Mouse (Mus musculus): ENCODE results near the gene Il2rb.

GRCm38 (mm10) chr15:78509297-78509899 lies 14.3 kb upstream of the Il2rb start:
- TF ChIP-seq CTCF (IDR thresholded peaks at IDR 0.05; ENCODE audit: low read depth) (no peak), EP300 (IDR thresholded peaks at IDR 0.05; ENCODE audit: low read depth) (no peak)

Data from liver, embryonic 14.5 days (tissue).